Mouse (Mus musculus) limb, embryonic 11.5 days (tissue): ENCODE measurements around the gene Coa4. TPM values are rescaled to one million over a fixed set of nuclear protein-coding genes. Genes with fewer than 3 reads are reported as not detected.

Experiments
- ATAC-seq: fragments of 200-750 bp; cut with Nextera tagmentation; 2 replicates; pipeline ENCODE4 v1.8.0; 2017; ENCODE audit warnings: low read depth; ENCODE audit not compliant: insufficient number of reproducible peaks, low FRiP score, low TSS enrichment
- DNase-seq: peaks from one replicate; pipeline ENCODE4 v3.0.0-alpha.2; 2015; ENCODE audit warnings: low spot score
- H3K27ac ChIP-seq: fragments of 300-500 bp; sonication (generic); replicated peaks from 2 replicates; pipeline ENCODE4 v1.5.1; 2014; ENCODE audit warnings: low read depth, mild to moderate bottlenecking, low read length
- H3K27me3 ChIP-seq: fragments of 300-500 bp; sonication (generic); 2 replicates; pipeline ENCODE4 v1.6.1; 2014; ENCODE audit warnings: mild to moderate bottlenecking, low read length, mixed read lengths; ENCODE audit not compliant: control insufficient read depth, insufficient read depth
- H3K36me3 ChIP-seq: fragments of 300-500 bp; sonication (generic); 2 replicates; pipeline ENCODE4 v1.6.1; 2014; ENCODE audit warnings: mild to moderate bottlenecking, low read length, moderate library complexity, mixed read lengths; ENCODE audit not compliant: control insufficient read depth, insufficient read depth
- H3K4me1 ChIP-seq: fragments of 300-500 bp; sonication (generic); 2 replicates; pipeline ENCODE4 v1.6.1; 2014; ENCODE audit warnings: low read length, mixed read lengths; ENCODE audit not compliant: control insufficient read depth, insufficient read depth
- H3K4me2 ChIP-seq: fragments of 300-500 bp; sonication (generic); 2 replicates; pipeline ENCODE4 v1.6.1; 2014; ENCODE audit warnings: low read depth, mild to moderate bottlenecking, moderate library complexity; ENCODE audit not compliant: severe bottlenecking
- H3K4me3 ChIP-seq: fragments of 300-500 bp; sonication (generic); 2 replicates; pipeline ENCODE4 v1.5.1; 2014; ENCODE audit warnings: low read depth, low read length
- H3K9ac ChIP-seq: fragments of 300-500 bp; sonication (generic); 2 replicates; pipeline ENCODE4 v1.6.1; 2014; ENCODE audit warnings: mild to moderate bottlenecking, low read length
- H3K9me3 ChIP-seq: fragments of 300-500 bp; sonication (generic); 2 replicates; pipeline ENCODE4 v1.6.1; 2016; ENCODE audit warnings: low read length; ENCODE audit not compliant: control insufficient read depth
- WGBS: fragments of 180-500 bp; shearing (Covaris S2); extraction: QIAGEN DNeasy Blood & Tissue Kit; methylation state at CpG from one replicate; pipeline ENCODE4 v1.1.7; 2014; 5-methylcytosine and 5-hydroxymethylcytosine counted together
- polyA plus RNA-seq: library from polyadenylated mRNA; unstranded; fragments of >200 nt; fragmentation: Nextera tagmentation; extraction: Ambion mirVana; gene quantifications from 2 replicates; pipeline ENCODE4 v1.2.1, GENCODE M21; 2014

Coa4 gene
- polyA plus RNA-seq, 1 experiment from 2014 or later = 22.2 TPM

GRCm38 (mm10) chr7:100495042-100495441, 41.8 kb upstream of the Coa4 start:
- peaks cover 35% of the 10 kb centered on the region for H3K4me1 ChIP-seq
- ATAC-seq = 0 out of 2 replicates have a peak, but pooled peaks have one; percentile 5
- no peaks in the 10 kb centered on the region for H3K27me3 ChIP-seq
- H3K4me3 ChIP-seq = peak overlapping the region; percentile 14; the same call in 1 of the 2 replicates
- H3K9me3 ChIP-seq = no peaks in the 10 kb centered on the region
- 12% methylated on average over 8 of the region's 8 CpGs for WGBS
- H3K27ac ChIP-seq = peak overlapping the region; percentile 91
- H3K36me3 ChIP-seq = peaks cover 7% of the 10 kb centered on the region; the same call in 1 of the 2 replicates
- H3K9ac ChIP-seq = peak overlapping the region; percentile 22; the same call in 1 of the 2 replicates
- DNase-seq = peak; percentile 76
- H3K4me2 ChIP-seq = peak overlapping the region; percentile 87

- Histone ChIP-seq H3K9me3 (no peaks in the 10 kb centered on the region), H3K27ac (peak overlapping the region; percentile 91), H3K4me3 (peak overlapping the region; percentile 14; the same call in 1 of the 2 replicates), H3K36me3 (peaks cover 7% of the 10 kb centered on the region; the same call in 1 of the 2 replicates), H3K4me2 (peak overlapping the region; percentile 87), H3K27me3 (no peaks in the 10 kb centered on the region), H3K4me1 (peaks cover 35% of the 10 kb centered on the region), H3K9ac (0 out of 2 replicates have a peak overlapping the region, but pooled peaks have one; percentile 22)
- WGBS = 18% methylated on average over 11 of the region's 11 CpGs
- peak; percentile 79 for DNase-seq
- ATAC-seq = peak; percentile 49; the same call in 1 of the 2 replicates
Observed at GRCm38 (mm10) chr7:100495581-100496251, 41.2 kb upstream of the Coa4 start.

- Histone ChIP-seq H3K4me3 (no peak overlapping the region), H3K27me3 (no peaks in the 10 kb centered on the region), H3K4me2 (no peak overlapping the region), H3K36me3 (peaks cover 7% of the 10 kb centered on the region; the same call in 1 of the 2 replicates), H3K9me3 (no peaks in the 10 kb centered on the region), H3K27ac (peak overlapping the region; percentile 91; the same call in 1 of the 2 replicates), H3K4me1 (peaks cover 35% of the 10 kb centered on the region), H3K9ac (no peak overlapping the region; the same call in 1 of the 2 replicates)
- 80% methylated on average over 6 of the region's 6 CpGs for WGBS
- DNase-seq = no peak
- ATAC-seq = no peak
Observed at GRCm38 (mm10) chr7:100496371-100496770, 40.5 kb upstream of the Coa4 start.

GRCm38 (mm10) chr7:100496791-100497190, 40.1 kb upstream of the Coa4 start:
- H3K4me3 ChIP-seq = no peak overlapping the region
- H3K27me3 ChIP-seq = no peaks in the 10 kb centered on the region
- H3K27ac ChIP-seq = no peak overlapping the region
- ATAC-seq (no peak), DNase-seq (no peak)
- WGBS = 95% methylated on average over 9 of the region's 9 CpGs
- H3K4me1 ChIP-seq = peaks cover 35% of the 10 kb centered on the region
- peaks cover 7% of the 10 kb centered on the region; the same call in 1 of the 2 replicates for H3K36me3 ChIP-seq
- H3K9ac ChIP-seq = no peak overlapping the region; the same call in 1 of the 2 replicates
- H3K4me2 ChIP-seq = no peak overlapping the region
- no peaks in the 10 kb centered on the region for H3K9me3 ChIP-seq

- DNase-seq = no peak
- WGBS = 87% methylated on average over 4 of the region's 4 CpGs
- H3K27ac ChIP-seq = no peak overlapping the region
Observed at GRCm38 (mm10) chr7:100497402-100497801, 39.5 kb upstream of the Coa4 start.

GRCm38 (mm10) chr7:100497982-100498381, 38.9 kb upstream of the Coa4 start:
- Histone ChIP-seq H3K9ac (no peak overlapping the region), H3K27ac (no peak overlapping the region), H3K27me3 (no peaks in the 10 kb centered on the region), H3K9me3 (no peaks in the 10 kb centered on the region), H3K4me1 (peaks cover 33% of the 10 kb centered on the region), H3K4me2 (no peak overlapping the region), H3K4me3 (no peak overlapping the region), H3K36me3 (peaks cover 7% of the 10 kb centered on the region; the same call in 1 of the 2 replicates)
- DNase-seq (no peak), ATAC-seq (no peak)
- 93% methylated on average over 13 of the region's 13 CpGs for WGBS

More at GRCm38 (mm10) chr7:100497402-100497801, 39.5 kb upstream of the Coa4 start:
- Histone ChIP-seq H3K9me3 (no peaks in the 10 kb centered on the region), H3K4me1 (peaks cover 35% of the 10 kb centered on the region), H3K36me3 (peaks cover 7% of the 10 kb centered on the region; the same call in 1 of the 2 replicates), H3K27me3 (no peaks in the 10 kb centered on the region), H3K4me2 (no peak overlapping the region), H3K9ac (no peak overlapping the region), H3K4me3 (no peak overlapping the region; the same call in 1 of the 2 replicates)
- ATAC-seq = no peak

GRCm38 (mm10) chr7:100499465-100499864, 37.4 kb upstream of the Coa4 start:
- Histone ChIP-seq H3K4me2 (no peak overlapping the region), H3K9me3 (no peaks in the 10 kb centered on the region), H3K27ac (no peak overlapping the region), H3K27me3 (no peaks in the 10 kb centered on the region), H3K4me3 (no peak overlapping the region), H3K9ac (no peak overlapping the region), H3K36me3 (peaks cover 7% of the 10 kb centered on the region; the same call in 1 of the 2 replicates), H3K4me1 (peaks cover 22% of the 10 kb centered on the region)
- ATAC-seq (no peak), DNase-seq (no peak)

- no peak overlapping the region for H3K27ac ChIP-seq
- no peak overlapping the region for H3K4me3 ChIP-seq
- no peaks in the 10 kb centered on the region for H3K9me3 ChIP-seq
- ATAC-seq (no peak), DNase-seq (no peak)
- H3K9ac ChIP-seq = no peak overlapping the region
- peaks cover 12% of the 10 kb centered on the region for H3K4me1 ChIP-seq
- H3K4me2 ChIP-seq = no peak overlapping the region
- peaks cover 7% of the 10 kb centered on the region; the same call in 1 of the 2 replicates for H3K36me3 ChIP-seq
- no peaks in the 10 kb centered on the region for H3K27me3 ChIP-seq
- WGBS = 79% methylated on average over 16 of the region's 16 CpGs
Observed at GRCm38 (mm10) chr7:100500276-100500977, 36.4 kb upstream of the Coa4 start.
